ENCODE assay signal across 11 mouse cellular contexts in the genomic region with DNA sequence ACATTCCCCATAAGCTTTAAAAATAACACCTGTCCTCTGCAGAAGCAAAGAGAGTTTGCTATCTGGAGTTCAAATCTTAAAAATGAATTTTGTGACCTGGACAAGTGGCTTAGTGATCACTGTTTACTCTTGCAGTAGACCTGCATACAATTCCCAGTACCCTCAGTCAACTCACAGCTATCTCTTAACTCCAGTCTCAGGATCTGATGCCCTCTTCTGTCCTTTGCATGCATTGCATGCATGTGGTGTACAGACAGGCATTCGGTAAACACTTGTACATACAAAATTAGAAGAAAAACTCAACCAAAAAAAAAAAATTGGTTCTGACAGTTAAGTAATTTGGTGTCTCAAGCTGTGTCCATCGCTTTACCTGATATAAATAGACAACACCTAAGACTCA. TPM values are rescaled to one million over a fixed set of nuclear protein-coding genes. Genes with fewer than 3 reads are reported as not detected.
A peak's percentile ranks its signal among the peaks of the same experiment; 100 is the strongest.
DNase-seq lines count a peak whose midpoint lies in the region; ATAC-seq and TF ChIP-seq lines count a peak whose summit lies in the region.
"Had no signal": no experiment of that assay in that cellular context is flagged by ENCODE, and none has a peak within 500 bp of the region (broad histone marks: within the 10 kb centered on the region; RNA-seq: fewer than 3 reads in every experiment).

No protein-coding gene starts in this region.

- no peaks in the 10 kb centered on the region for H3K27me3 ChIP-seq in lung, postnatal 0 days (replicated peaks; ENCODE audit: insufficient read depth, low read length)
- H3K27me3 ChIP-seq in stomach, postnatal 0 days (ENCODE audit: control insufficient read depth, insufficient read depth, low read length) = no peaks in the 10 kb centered on the region
- H3K27me3 ChIP-seq: intestine, embryonic 15.5 days had no signal

- H3K9me3 ChIP-seq in lung, postnatal 0 days (ENCODE audit: low read length) = no peaks in the 10 kb centered on the region
- no peaks in the 10 kb centered on the region for H3K9me3 ChIP-seq in stomach, postnatal 0 days (ENCODE audit: control insufficient read depth, low read length)
- H3K9me3 ChIP-seq: intestine, embryonic 15.5 days had no signal

- no peak overlapping the region for H3K27ac ChIP-seq in lung, postnatal 0 days (ENCODE audit: low read length)
- no peak overlapping the region for H3K27ac ChIP-seq in stomach, postnatal 0 days (replicated peaks)
- H3K27ac ChIP-seq: intestine, embryonic 15.5 days had no signal

- no peak overlapping the region for H3K9ac ChIP-seq in lung, postnatal 0 days (replicated peaks; ENCODE audit: low read depth)
- no peak overlapping the region for H3K9ac ChIP-seq in stomach, postnatal 0 days (ENCODE audit: low read length)
- H3K9ac ChIP-seq: intestine, embryonic 15.5 days had no signal

- no peak overlapping the region for H3K4me2 ChIP-seq in lung, postnatal 0 days (replicated peaks; ENCODE audit: low read depth, low read length)
- no peak overlapping the region for H3K4me2 ChIP-seq in stomach, postnatal 0 days (replicated peaks; ENCODE audit: low read depth)
- H3K4me2 ChIP-seq: intestine, embryonic 15.5 days had no signal

- no peaks in the 10 kb centered on the region for H3K4me1 ChIP-seq in lung, postnatal 0 days (ENCODE audit: insufficient read depth, low read depth, low read length)
- no peaks in the 10 kb centered on the region for H3K4me1 ChIP-seq in stomach, postnatal 0 days (replicated peaks; ENCODE audit: control insufficient read depth, insufficient read depth)
- H3K4me1 ChIP-seq: intestine, embryonic 15.5 days had no signal

- no peak for ATAC-seq in lung, postnatal 0 days
- ATAC-seq in common myeloid progenitor, adult 5-6 weeks (replicated peaks; ENCODE audit: low read depth, poor library complexity, severe bottlenecking) = peak; percentile 84; the same call in 1 of the 2 replicates
- ATAC-seq in stomach, postnatal 0 days (ENCODE audit: low FRiP score, low TSS enrichment) = no peak
- ATAC-seq: intestine, embryonic 15.5 days had no signal

- H3K36me3 ChIP-seq in lung, postnatal 0 days (ENCODE audit: insufficient read depth, low read length) = peaks cover 15% of the 10 kb centered on the region
- peaks cover 14% of the 10 kb centered on the region; the same call in 1 of the 2 replicates for H3K36me3 ChIP-seq in stomach, postnatal 0 days (ENCODE audit: control insufficient read depth, insufficient read depth, low read length)

- H3K4me3 ChIP-seq in lung, postnatal 0 days (ENCODE audit: low read depth, low read length) = no peak overlapping the region
- H3K4me3 ChIP-seq in stomach, postnatal 0 days (ENCODE audit: low read depth, low read length) = no peak overlapping the region
- H3K4me3 ChIP-seq: intestine, embryonic 15.5 days had no signal

- TF ChIP-seq EP300 in lung, postnatal 0 days (IDR thresholded peaks at IDR 0.05) = no peak
- no peak for TF ChIP-seq EP300 in stomach, postnatal 0 days (optimal IDR thresholded peaks at IDR 0.05)

- peak; percentile 15 for DNase-seq in adrenal gland, postnatal 14 days
- DNase-seq in adrenal gland, adult 18-20 months (ENCODE audit: low spot score in 2 of 2) = no peak
- DNase-seq in lung, postnatal 0 days (ENCODE audit: low spot score) = no peak
- DNase-seq in lung, postnatal 25 days (ENCODE audit: low spot score) = no peak
- no peak for DNase-seq in stomach, postnatal 0 days (ENCODE audit: low spot score)
- no peak for DNase-seq in layer of hippocampus, adult 11-12 months (ENCODE audit: low spot score)
- DNase-seq in cerebellum, postnatal 36 days = no peak
- DNase-seq: midbrain, embryonic 14.5 days; right cerebral cortex, postnatal 25 days had no signal

- peak; percentile 55 for TF ChIP-seq CTCF in lung, postnatal 0 days (IDR thresholded peaks at IDR 0.05)
- TF ChIP-seq CTCF in stomach, postnatal 0 days (IDR thresholded peaks at IDR 0.05; ENCODE audit: low read depth) = peak; percentile 58

- 91% methylated on average over 2 of the region's 2 CpGs for WGBS in lung, postnatal 0 days
- WGBS in stomach, postnatal 0 days = 92% methylated on average over 2 of the region's 2 CpGs

RNA-seq across cellular contexts. Expression of gene Smc4, which starts 15.7 kb away (rescaled TPM):
- total RNA-seq in adrenal gland, postnatal 14 days (2021) = 46.1 and 52.4 TPM in 2 replicates
- total RNA-seq in adrenal gland, adult 18-20 months (2021) = 10 to 100 TPM; 19.5 to 26.7 TPM
- 74.2 and 86.6 TPM in 2 replicates for polyA plus RNA-seq in lung, postnatal 0 days (2015; fragmentation: Nextera tagmentation; extraction: Ambion mirVana)
- total RNA-seq in common myeloid progenitor, adult 5-6 weeks (2017) = 723 and 854 TPM in 2 replicates
- polyA plus RNA-seq in stomach, postnatal 0 days (2015; fragmentation: Nextera tagmentation; extraction: Ambion mirVana) = 47.7 and 56.4 TPM in 2 replicates

RNA-seq across cellular contexts. Expression of gene Ift80, which starts 15.9 kb away (rescaled TPM):
- 23.2 and 25.6 TPM in 2 replicates for total RNA-seq in adrenal gland, postnatal 14 days (2021)
- 10 to 100 TPM; 21.1 to 22.1 TPM for total RNA-seq in adrenal gland, adult 18-20 months (2021)
- polyA plus RNA-seq in lung, postnatal 0 days (2015; fragmentation: Nextera tagmentation; extraction: Ambion mirVana) = 5.9 and 8.9 TPM in 2 replicates
- total RNA-seq in common myeloid progenitor, adult 5-6 weeks (2017) = 23.0 and 23.9 TPM in 2 replicates
- polyA plus RNA-seq in stomach, postnatal 0 days (2015; fragmentation: Nextera tagmentation; extraction: Ambion mirVana) = 2.2 TPM in 2 replicates

RNA-seq across cellular contexts. Expression of gene Trim59, which starts 24.3 kb away (rescaled TPM):
- total RNA-seq in adrenal gland, postnatal 14 days (2021) = 17.2 and 17.8 TPM in 2 replicates
- total RNA-seq in adrenal gland, adult 18-20 months (2021) = 1 to 10 TPM; 2.9 to 4.8 TPM
- 11.1 TPM in 2 replicates for polyA plus RNA-seq in lung, postnatal 0 days (2015; fragmentation: Nextera tagmentation; extraction: Ambion mirVana)
- total RNA-seq in common myeloid progenitor, adult 5-6 weeks (2017) = 30.8 and 46.2 TPM in 2 replicates
- polyA plus RNA-seq in stomach, postnatal 0 days (2015; fragmentation: Nextera tagmentation; extraction: Ambion mirVana) = 17.6 and 24.4 TPM in 2 replicates

Comparison
In these comparisons a context has a peak if more than half of its experiments do, and no peak if none do; other contexts are left out.
1. RNA of gene Smc4, which starts 15.7 kb away (total RNA-seq): 723 to 854 TPM in common myeloid progenitor, adult 5-6 weeks; 46.1 to 52.4 TPM in adrenal gland, postnatal 14 days and 19.5 to 26.7 TPM in adrenal gland, adult 18-20 months; every median in the first group is over 10 times any median in the second.